Mouse (Mus musculus): ENCODE results near the gene Adora1. TPM values are rescaled to one million over a fixed set of nuclear protein-coding genes. Genes with fewer than 3 reads are reported as not detected.

The Adora1 gene
- polyA plus RNA-seq, 1 experiment from 2014 or later = 9.3 TPM

DNA sequence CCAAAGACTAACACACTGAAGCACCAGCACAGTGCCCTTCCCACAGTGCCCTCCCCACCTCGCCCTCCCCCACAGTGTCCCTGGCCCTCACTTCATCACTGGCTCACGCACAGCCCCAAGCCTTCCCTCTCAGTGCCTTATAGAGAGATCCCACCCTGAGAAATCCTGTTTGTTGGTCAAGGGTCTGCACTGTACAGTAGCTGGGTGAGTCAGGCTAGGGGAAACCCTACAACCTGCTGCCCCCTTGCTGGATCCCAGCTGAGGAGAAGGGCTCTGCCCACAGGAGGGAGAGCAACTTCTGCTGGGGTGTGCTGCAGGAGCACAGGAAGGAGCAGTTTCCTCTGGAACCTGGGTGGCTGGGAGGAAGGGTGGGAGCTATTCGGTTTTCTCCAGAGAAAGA, 911 bp upstream of the Adora1 start:
- Histone ChIP-seq H3K4me3 (no peak overlapping the region), H3K4me1 (replicated peaks) (peaks cover 53% of the 10 kb centered on the region), H3K36me3 (no peaks in the 10 kb centered on the region), H3K9ac (0 out of 2 replicates have a peak overlapping the region, but pooled peaks have one; percentile 15), H3K27me3 (replicated peaks) (peaks cover 44% of the 10 kb centered on the region), H3K4me2 (peak overlapping the region; percentile 12; the same call in 1 of the 2 replicates), H3K9me3 (replicated peaks) (no peaks in the 10 kb centered on the region), H3K27ac (ENCODE audit: poor library complexity, severe bottlenecking) (no peak overlapping the region)
- no peak for ATAC-seq (ENCODE audit: insufficient number of reproducible peaks, low FRiP score)
- WGBS = 40% methylated on average over 3 of the region's 3 CpGs

DNA sequence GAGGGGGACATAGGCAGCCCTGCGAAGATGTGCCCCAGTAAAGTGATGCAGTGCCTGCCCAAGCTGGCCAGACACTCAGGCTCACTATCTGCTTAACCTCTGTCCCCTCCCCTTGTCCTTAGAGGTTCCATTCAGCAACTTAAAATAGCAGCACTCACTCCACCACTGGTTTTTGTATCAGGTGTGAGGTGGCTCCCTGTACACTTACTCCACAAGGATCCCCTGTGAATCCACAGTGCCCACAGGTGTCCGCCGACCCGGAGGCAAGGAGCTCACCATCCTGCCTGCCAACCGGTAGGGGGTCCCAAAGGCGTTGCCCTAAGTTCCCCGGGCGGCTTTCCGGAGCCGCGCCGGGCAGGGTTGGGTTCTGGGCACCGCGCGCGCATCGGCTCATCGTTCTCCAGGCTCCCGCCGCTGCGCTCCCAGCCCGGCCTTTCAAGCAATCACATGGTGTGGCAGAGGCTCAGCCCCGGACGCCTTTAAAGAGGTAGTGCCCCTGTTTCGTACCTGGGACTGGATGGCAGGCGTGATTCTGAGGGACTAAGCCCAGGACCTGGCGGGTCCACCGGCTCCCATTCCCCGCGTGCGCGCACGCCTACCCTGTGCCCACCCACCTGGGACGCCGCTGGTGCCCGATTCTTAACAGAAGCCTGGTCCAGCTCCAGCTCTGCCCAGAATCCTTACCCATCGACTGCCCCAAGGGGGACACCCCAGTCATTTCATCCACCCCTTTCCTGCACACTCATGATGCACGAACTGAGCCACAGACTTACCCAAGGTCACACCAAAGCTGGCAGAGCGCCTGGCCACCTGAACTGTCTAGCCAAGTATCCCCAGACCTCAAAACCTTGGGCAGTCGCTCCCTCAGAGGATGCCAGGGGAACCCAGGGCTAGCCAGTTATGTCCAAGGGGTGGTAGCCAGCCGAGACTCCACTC, 508 bp downstream of the Adora1 start:
- Histone ChIP-seq H3K36me3 (no peaks in the 10 kb centered on the region), H3K4me1 (replicated peaks) (peaks cover 64% of the 10 kb centered on the region), H3K9ac (peak overlapping the region; percentile 65), H3K9me3 (replicated peaks) (no peaks in the 10 kb centered on the region), H3K27me3 (replicated peaks) (peaks cover 39% of the 10 kb centered on the region), H3K4me3 (peak overlapping the region; percentile 49), H3K4me2 (peak overlapping the region; percentile 91), H3K27ac (ENCODE audit: poor library complexity, severe bottlenecking) (no peak overlapping the region)
- WGBS = 1% methylated on average over 41 of the region's 41 CpGs
- peak; percentile 54 for ATAC-seq (ENCODE audit: insufficient number of reproducible peaks, low FRiP score)

DNA sequence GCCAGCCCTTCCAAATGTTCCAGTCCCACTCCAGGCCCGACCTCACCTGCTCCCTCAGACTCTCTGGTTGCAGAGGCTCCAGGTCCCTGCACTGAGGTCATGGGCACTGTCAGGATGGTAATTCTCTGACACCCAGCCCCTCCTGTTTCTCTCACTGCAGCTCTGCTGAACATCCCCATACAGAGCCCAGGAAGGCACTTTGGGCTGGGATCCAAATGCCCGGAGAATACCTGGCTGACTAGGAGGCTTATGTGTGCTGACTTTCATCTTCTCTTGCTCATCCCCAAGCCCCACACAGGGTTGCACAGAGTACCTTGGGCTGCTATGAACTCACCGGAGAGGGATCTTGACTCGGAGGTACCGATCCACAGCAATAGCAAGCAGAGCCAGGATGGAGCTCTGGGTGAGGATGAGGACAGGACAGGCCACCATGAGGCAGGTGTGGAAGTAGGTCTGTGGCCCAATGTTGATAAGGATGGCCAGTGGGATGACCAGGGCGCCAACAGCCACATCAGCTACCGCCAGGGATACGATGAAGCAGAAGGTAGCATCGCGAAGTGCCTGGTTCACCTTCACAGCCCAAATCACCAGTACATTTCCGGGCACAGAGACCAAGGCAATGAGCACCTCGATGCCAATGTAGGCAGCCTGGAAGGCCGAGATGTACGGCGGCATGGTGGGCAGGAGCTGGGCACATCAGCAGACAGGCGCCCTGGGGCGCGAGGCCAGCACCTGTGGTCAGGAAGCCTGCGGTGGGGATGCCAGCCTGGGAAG, 1.4 kb downstream of the Adora1 start:
- peaks cover 39% of the 10 kb centered on the region for H3K27me3 ChIP-seq (replicated peaks)
- peaks cover 57% of the 10 kb centered on the region for H3K4me1 ChIP-seq (replicated peaks)
- WGBS = 46% methylated on average over 19 of the region's 19 CpGs

DNA sequence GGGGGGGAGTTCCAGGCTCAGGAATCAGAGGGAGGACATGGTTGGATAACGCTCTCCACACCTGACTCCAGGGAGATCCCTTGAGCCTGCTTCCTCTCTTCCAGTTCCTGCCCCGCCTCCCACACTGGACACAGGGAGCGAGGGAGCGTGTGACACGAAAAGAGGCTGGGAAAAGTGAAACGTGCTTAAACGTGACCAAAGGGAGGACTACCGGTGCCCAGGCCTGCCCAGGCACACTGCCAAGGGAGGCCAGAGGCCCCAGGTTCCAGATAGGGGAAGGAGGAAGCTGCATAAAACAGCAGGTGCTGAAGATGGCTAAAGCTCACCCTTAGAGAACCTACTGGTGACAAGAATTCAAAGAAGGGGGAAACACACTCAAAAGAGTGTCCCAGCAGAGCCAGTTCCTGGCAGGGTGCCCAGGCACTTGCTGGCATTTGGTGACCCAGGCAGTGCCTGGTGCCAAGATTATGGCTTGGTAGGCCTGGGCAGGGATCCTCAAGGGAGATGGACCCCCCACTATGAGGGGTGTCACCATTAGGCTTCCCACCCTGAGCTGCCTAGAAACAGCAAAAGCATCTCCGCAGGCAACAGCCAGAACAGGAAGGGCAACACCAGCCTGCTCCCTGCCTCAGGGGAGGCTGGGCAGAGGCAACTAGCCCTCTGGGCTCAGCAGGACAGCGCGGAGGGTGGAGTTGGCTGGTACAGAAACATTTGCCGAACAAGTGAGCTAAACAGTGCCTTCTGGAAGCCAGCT, 2.3 kb downstream of the Adora1 start:
- peaks cover 54% of the 10 kb centered on the region for H3K4me1 ChIP-seq (replicated peaks)
- peak; percentile 20; the same call in 1 of the 2 replicates for ATAC-seq (ENCODE audit: insufficient number of reproducible peaks, low FRiP score)

More for the DNA sequence above, 1.4 kb downstream of the Adora1 start:
- 0 out of 2 replicates have a peak overlapping the region, but pooled peaks have one; percentile 4 for H3K27ac ChIP-seq (ENCODE audit: poor library complexity, severe bottlenecking)
- peak overlapping the region; percentile 91 for H3K4me2 ChIP-seq
- H3K9me3 ChIP-seq (replicated peaks) = no peaks in the 10 kb centered on the region
- ATAC-seq (ENCODE audit: insufficient number of reproducible peaks, low FRiP score) = no peak
- H3K4me3 ChIP-seq = peak overlapping the region; percentile 49
- peak overlapping the region; percentile 65 for H3K9ac ChIP-seq
- no peaks in the 10 kb centered on the region for H3K36me3 ChIP-seq

DNA sequence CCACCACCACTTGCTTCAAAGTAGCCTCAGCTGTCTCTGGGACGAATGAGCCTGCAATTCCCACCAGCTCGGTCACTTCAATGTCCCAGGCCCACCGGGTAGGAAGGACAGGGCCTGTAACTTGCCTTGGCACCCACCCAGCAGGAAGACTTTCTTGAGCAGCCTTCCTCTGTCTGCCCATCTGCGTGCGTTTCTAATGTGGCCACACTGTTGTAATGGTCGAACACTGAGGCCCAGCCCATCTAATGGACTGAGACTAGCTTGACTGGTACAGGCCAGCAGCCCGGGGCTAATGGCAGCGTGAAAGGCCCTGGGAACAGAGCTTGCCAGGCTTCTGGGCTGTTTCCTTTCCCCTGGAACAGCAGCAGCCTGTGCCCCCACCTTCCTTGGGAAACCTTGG, 2.9 kb downstream of the Adora1 start:
- H3K4me3 ChIP-seq = no peak overlapping the region
- 0 out of 2 replicates have a peak, but pooled peaks have one; percentile 0 for ATAC-seq (ENCODE audit: insufficient number of reproducible peaks, low FRiP score)
- WGBS = 73% methylated on average over 8 of the region's 8 CpGs
- peaks cover 54% of the 10 kb centered on the region for H3K4me1 ChIP-seq (replicated peaks)
- peak overlapping the region; percentile 31; the same call in 1 of the 2 replicates for H3K9ac ChIP-seq
- H3K36me3 ChIP-seq = no peaks in the 10 kb centered on the region
- H3K27me3 ChIP-seq (replicated peaks) = peaks cover 39% of the 10 kb centered on the region
- peak overlapping the region; percentile 91 for H3K4me2 ChIP-seq
- H3K27ac ChIP-seq (ENCODE audit: poor library complexity, severe bottlenecking) = peak overlapping the region; percentile 6; the same call in 1 of the 2 replicates
- H3K9me3 ChIP-seq (replicated peaks) = no peaks in the 10 kb centered on the region

More for the DNA sequence above, 2.3 kb downstream of the Adora1 start:
- H3K27me3 ChIP-seq (replicated peaks) = peaks cover 39% of the 10 kb centered on the region
- WGBS = 46% methylated on average over 12 of the region's 12 CpGs
- no peaks in the 10 kb centered on the region for H3K36me3 ChIP-seq
- peak overlapping the region; percentile 65; the same call in 1 of the 2 replicates for H3K9ac ChIP-seq
- H3K4me3 ChIP-seq = peak overlapping the region; percentile 49; the same call in 1 of the 2 replicates
- H3K27ac ChIP-seq (ENCODE audit: poor library complexity, severe bottlenecking) = no peak overlapping the region
- peak overlapping the region; percentile 91 for H3K4me2 ChIP-seq
- no peaks in the 10 kb centered on the region for H3K9me3 ChIP-seq (replicated peaks)

GRCm38 (mm10) chr1:134231681-134232080, 3.5 kb downstream of the Adora1 start:
- peaks cover 58% of the 10 kb centered on the region for H3K4me1 ChIP-seq (replicated peaks)
- no peak overlapping the region for H3K4me2 ChIP-seq
- no peak overlapping the region for H3K9ac ChIP-seq
- H3K4me3 ChIP-seq = no peak overlapping the region
- 69% methylated on average over 3 of the region's 3 CpGs for WGBS
- H3K27me3 ChIP-seq (replicated peaks) = peaks cover 38% of the 10 kb centered on the region
- H3K36me3 ChIP-seq = no peaks in the 10 kb centered on the region
- H3K27ac ChIP-seq (ENCODE audit: poor library complexity, severe bottlenecking) = no peak overlapping the region
- no peaks in the 10 kb centered on the region for H3K9me3 ChIP-seq (replicated peaks)
- ATAC-seq (ENCODE audit: insufficient number of reproducible peaks, low FRiP score) = no peak

DNA sequence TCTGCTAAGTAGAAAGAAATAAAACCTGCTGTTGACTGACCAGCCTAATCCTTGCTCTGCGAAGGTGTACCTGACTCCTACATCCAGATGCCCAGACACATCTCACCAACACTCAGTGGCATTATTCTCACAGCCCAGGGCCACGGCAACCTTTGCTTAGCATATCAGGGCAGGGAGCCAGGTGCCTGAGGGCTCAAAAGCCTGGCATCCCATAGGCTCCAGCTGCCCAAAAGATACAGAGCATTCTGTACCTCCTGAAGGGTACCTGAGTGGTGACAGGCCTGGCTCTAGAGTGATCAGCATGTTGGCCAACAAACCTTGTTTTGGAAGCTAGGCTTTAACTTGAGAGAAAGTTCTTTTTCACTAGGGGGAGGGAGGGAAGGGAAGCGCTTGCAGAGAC, 4.0 kb downstream of the Adora1 start:
- ATAC-seq (ENCODE audit: insufficient number of reproducible peaks, low FRiP score) = no peak
- Histone ChIP-seq H3K4me1 (replicated peaks) (peaks cover 61% of the 10 kb centered on the region), H3K9me3 (replicated peaks) (no peaks in the 10 kb centered on the region), H3K27me3 (replicated peaks) (peaks cover 37% of the 10 kb centered on the region), H3K4me3 (no peak overlapping the region), H3K27ac (ENCODE audit: poor library complexity, severe bottlenecking) (no peak overlapping the region), H3K9ac (no peak overlapping the region), H3K4me2 (no peak overlapping the region), H3K36me3 (no peaks in the 10 kb centered on the region)
- 78% methylated on average over 3 of the region's 3 CpGs for WGBS

GRCm38 (mm10) chr1:134230638-134231228, 4.5 kb downstream of the Adora1 start:
- Histone ChIP-seq H3K9ac (no peak overlapping the region), H3K4me1 (replicated peaks) (peaks cover 59% of the 10 kb centered on the region), H3K27ac (ENCODE audit: poor library complexity, severe bottlenecking) (no peak overlapping the region), H3K36me3 (no peaks in the 10 kb centered on the region), H3K4me2 (no peak overlapping the region), H3K27me3 (replicated peaks) (peaks cover 32% of the 10 kb centered on the region), H3K9me3 (replicated peaks) (no peaks in the 10 kb centered on the region), H3K4me3 (no peak overlapping the region)
- no peak for ATAC-seq (ENCODE audit: insufficient number of reproducible peaks, low FRiP score)
- WGBS = 79% methylated on average over 10 of the region's 10 CpGs

GRCm38 (mm10) chr1:134229806-134230575, 5.2 kb downstream of the Adora1 start:
- Histone ChIP-seq H3K36me3 (no peaks in the 10 kb centered on the region), H3K27me3 (replicated peaks) (peaks cover 29% of the 10 kb centered on the region), H3K4me1 (replicated peaks) (peaks cover 53% of the 10 kb centered on the region), H3K27ac (ENCODE audit: poor library complexity, severe bottlenecking) (no peak overlapping the region), H3K9ac (no peak overlapping the region), H3K4me3 (no peak overlapping the region), H3K9me3 (replicated peaks) (no peaks in the 10 kb centered on the region), H3K4me2 (no peak overlapping the region)
- WGBS = 53% methylated on average over 5 of the region's 5 CpGs
- ATAC-seq (ENCODE audit: insufficient number of reproducible peaks, low FRiP score) = no peak

All from heart, embryonic 12.5 days (tissue).